Mouse (Mus musculus) retina, adult 2 months (tissue): ENCODE results near the gene Cavin4.
"Not testable (repeated sequence)": the region's sequence is repeated elsewhere in the genome, so short reads cannot be mapped to it uniquely, and the experiment has no call there.

Source experiments
- DNase-seq: peaks from one replicate; pipeline ENCODE4 v3.0.0-alpha.2; 2012; ENCODE audit warnings: low read depth, low spot score

Cavin4 gene

GRCm38 (mm10) chr4:48672915-48673314 lies 9.6 kb downstream of the Cavin4 start:
- no peak for DNase-seq

GRCm38 (mm10) chr4:48674412-48674811 lies 11.1 kb downstream of the Cavin4 start:
- no peak for DNase-seq

- no peak for DNase-seq
These were observed 13.4 kb downstream of the Cavin4 start for GRCm38 (mm10) chr4:48676570-48677185.

GRCm38 (mm10) chr4:48677276-48677675 lies 14.0 kb downstream of the Cavin4 start:
- no peak for DNase-seq

- no peak for DNase-seq
These were observed 14.5 kb downstream of the Cavin4 start for GRCm38 (mm10) chr4:48677812-48678211.

GRCm38 (mm10) chr4:48678793-48679192 lies 15.5 kb downstream of the Cavin4 start:
- DNase-seq: no peak

- DNase-seq: not testable (repeated sequence)
These were observed 16.4 kb downstream of the Cavin4 start for GRCm38 (mm10) chr4:48679728-48680127.

GRCm38 (mm10) chr4:48680214-48680613 lies 16.9 kb downstream of the Cavin4 start:
- no peak for DNase-seq

GRCm38 (mm10) chr4:48680648-48681343 lies 17.5 kb downstream of the Cavin4 start:
- DNase-seq: peak; percentile 46

GRCm38 (mm10) chr4:48683126-48683525 lies 19.8 kb downstream of the Cavin4 start:
- DNase-seq: no peak

- not testable (repeated sequence) for DNase-seq
These were observed 20.4 kb downstream of the Cavin4 start for GRCm38 (mm10) chr4:48683633-48684209.

GRCm38 (mm10) chr4:48684593-48685187 lies 21.4 kb downstream of the Cavin4 start:
- no peak for DNase-seq

- DNase-seq: no peak
These were observed 24.8 kb downstream of the Cavin4 start for GRCm38 (mm10) chr4:48688148-48688547.

GRCm38 (mm10) chr4:48690640-48691039 lies 27.3 kb downstream of the Cavin4 start:
- peak; percentile 26 for DNase-seq

- peak; percentile 25 for DNase-seq
These were observed 28.6 kb downstream of the Cavin4 start for GRCm38 (mm10) chr4:48691793-48692437.

GRCm38 (mm10) chr4:48692736-48693292 lies 29.5 kb downstream of the Cavin4 start:
- no peak for DNase-seq

GRCm38 (mm10) chr4:48696706-48697105 lies 33.4 kb downstream of the Cavin4 start:
- DNase-seq: no peak

GRCm38 (mm10) chr4:48697302-48697701 lies 34.0 kb downstream of the Cavin4 start:
- DNase-seq: no peak

- DNase-seq: no peak
These were observed 52.7 kb downstream of the Cavin4 start for GRCm38 (mm10) chr4:48715865-48716650.

- DNase-seq: no peak
These were observed 53.5 kb downstream of the Cavin4 start for GRCm38 (mm10) chr4:48716817-48717216.
